Mouse (Mus musculus) MEL (cell line): ENCODE results near the gene Bach2. TPM values are rescaled to one million over a fixed set of nuclear protein-coding genes. Genes with fewer than 3 reads are reported as not detected.

Source experiments
- DNase-seq: peaks from one replicate; pipeline ENCODE4 v3.0.0; 2011; ENCODE audit warnings: low read depth, low spot score
- H3K27ac ChIP-seq: 2 replicates; pipeline ENCODE4 v1.5.1; 2012; ENCODE audit warnings: low read depth, mild to moderate bottlenecking, control low read depth, low read length, moderate library complexity; ENCODE audit not compliant: control insufficient read depth
- H3K27me3 ChIP-seq, 2 experiments: fragments of 150-350 bp in 1 of 2; sonication (generic) in 1 of 2; 2 replicates each; pipeline ENCODE4 v1.6.1; 2012; ENCODE audit warnings: low read length in 2 of 2, mild to moderate bottlenecking in 2 of 2, improper control_type of control experiment in 1 of 2, moderate library complexity in 1 of 2; ENCODE audit not compliant: insufficient read depth in 2 of 2, control insufficient read depth in 1 of 2
- H3K36me3 ChIP-seq, 2 experiments: 2 replicates each; pipeline ENCODE4 v1.6.1; 2012 to 2014; ENCODE audit warnings: low read length in 2 of 2, improper control_type of control experiment in 1 of 2, inconsistent platforms in 1 of 2, mild to moderate bottlenecking in 1 of 2; ENCODE audit not compliant: insufficient read depth in 2 of 2, control insufficient read depth in 1 of 2
- H3K4me1 ChIP-seq, 2 experiments: fragments of 150-350 bp in 1 of 2; sonication (generic) in 1 of 2; 2 replicates each; pipeline ENCODE4 v1.6.1; 2012; ENCODE audit warnings: low read length in 2 of 2, improper control_type of control experiment in 1 of 2, mild to moderate bottlenecking in 1 of 2; ENCODE audit not compliant: insufficient read depth in 2 of 2, control insufficient read depth in 1 of 2
- H3K4me3 ChIP-seq, 2 experiments: fragments of 150-350 bp in 1 of 2; sonication (generic) in 1 of 2; 2 replicates each; pipeline ENCODE4 v1.5.1; 2012; ENCODE audit warnings: low read depth in 2 of 2, low read length in 2 of 2, mild to moderate bottlenecking in 2 of 2, moderate library complexity in 2 of 2, control low read depth in 1 of 2, improper control_type of control experiment in 1 of 2; ENCODE audit not compliant: control insufficient read depth in 1 of 2, insufficient read depth in 1 of 2
- H3K79me2 ChIP-seq: 2 replicates; pipeline ENCODE4 v1.6.1; 2012; ENCODE audit warnings: mild to moderate bottlenecking, low read length, moderate library complexity; ENCODE audit not compliant: control insufficient read depth, poor library complexity, insufficient read depth
- H3K9ac ChIP-seq: 2 replicates; pipeline ENCODE4 v1.6.1; 2012; ENCODE audit warnings: low read depth, mild to moderate bottlenecking, control low read depth, low read length, moderate library complexity; ENCODE audit not compliant: control insufficient read depth, poor library complexity, severe bottlenecking
- H3K9me3 ChIP-seq: fragments of 150-350 bp; sonication (generic); replicated peaks from 2 replicates; pipeline ENCODE4 v1.6.1; 2012; ENCODE audit warnings: mild to moderate bottlenecking, low read length, improper control_type of control experiment, moderate library complexity; ENCODE audit not compliant: insufficient read depth
- CTCF ChIP-seq, 3 experiments: IDR thresholded peaks in 2 of 3; conservative IDR thresholded peaks in 1 of 3; 2 replicates each; pipeline ENCODE4 v1.5.1; 2011 to 2012; ENCODE audit warnings: low read length in 3 of 3, low read depth in 2 of 3, mild to moderate bottlenecking in 2 of 3, improper control_type of control experiment in 1 of 3, inconsistent platforms in 1 of 3, mixed read lengths in 1 of 3, moderate library complexity in 1 of 3; ENCODE audit not compliant: control insufficient read depth in 1 of 3, insufficient read depth in 1 of 3, poor library complexity in 1 of 3, severe bottlenecking in 1 of 3
- EP300 ChIP-seq, 2 experiments: IDR thresholded peaks; 2 replicates each; pipeline ENCODE4 v1.6.1; 2011; ENCODE audit warnings: improper control_type of control experiment in 2 of 2, low read length in 2 of 2, low read depth in 1 of 2, mild to moderate bottlenecking in 1 of 2
- ETS1 ChIP-seq: IDR thresholded peaks from 2 replicates; pipeline ENCODE4 v1.6.1; 2012; ENCODE audit warnings: low read depth, mild to moderate bottlenecking, inconsistent platforms, low read length, improper control_type of control experiment, moderate library complexity
- GABPA ChIP-seq: IDR thresholded peaks from 2 replicates; pipeline ENCODE4 v1.6.1; 2012; ENCODE audit warnings: low read depth, mild to moderate bottlenecking, inconsistent platforms, low read length, improper control_type of control experiment, moderate library complexity
- GATA1 ChIP-seq: IDR thresholded peaks from 2 replicates; pipeline ENCODE4 v1.6.1; 2011; ENCODE audit warnings: low read depth, low read length, improper control_type of control experiment
- HCFC1 ChIP-seq: IDR thresholded peaks from 2 replicates; pipeline ENCODE4 v1.6.1; 2012; ENCODE audit warnings: low read depth, mild to moderate bottlenecking, inconsistent platforms, low read length, improper control_type of control experiment, moderate library complexity
- MAFK ChIP-seq: IDR thresholded peaks from 2 replicates; pipeline ENCODE4 v1.6.1; 2011; ENCODE audit warnings: low read depth, mild to moderate bottlenecking, low read length, improper control_type of control experiment, borderline replicate concordance
- MAX ChIP-seq: IDR thresholded peaks from 2 replicates; pipeline ENCODE4 v1.6.1; 2011; ENCODE audit warnings: low read length, improper control_type of control experiment
- MYB ChIP-seq: IDR thresholded peaks from 2 replicates; pipeline ENCODE4 v1.6.1; 2011; ENCODE audit warnings: mild to moderate bottlenecking, low read depth, low read length, improper control_type of control experiment
- MYC ChIP-seq: IDR thresholded peaks from 2 replicates; pipeline ENCODE4 v1.6.1; 2011; ENCODE audit warnings: low read depth, mild to moderate bottlenecking, low read length, improper control_type of control experiment, moderate library complexity
- NRF1 ChIP-seq: IDR thresholded peaks from 2 replicates; pipeline ENCODE4 v1.6.1; 2014; ENCODE audit warnings: low read depth, mild to moderate bottlenecking, inconsistent platforms, low read length, improper control_type of control experiment, moderate library complexity; ENCODE audit not compliant: poor library complexity, insufficient read depth, severe bottlenecking
- POLR2A ChIP-seq, 2 experiments: IDR thresholded peaks; 2 replicates each; pipeline ENCODE4 v1.6.1; 2011 to 2012; ENCODE audit warnings: low read length in 2 of 2, mild to moderate bottlenecking in 2 of 2, control low read depth in 1 of 2, improper control_type of control experiment in 1 of 2, low read depth in 1 of 2, moderate library complexity in 1 of 2; ENCODE audit not compliant: control insufficient read depth in 1 of 2, insufficient read depth in 1 of 2, poor library complexity in 1 of 2
- RAD21 ChIP-seq: IDR thresholded peaks from 2 replicates; pipeline ENCODE4 v1.6.1; 2011; ENCODE audit warnings: mild to moderate bottlenecking, low read depth, low read length, improper control_type of control experiment
- RCOR1 ChIP-seq: IDR thresholded peaks from 2 replicates; pipeline ENCODE4 v1.6.1; 2012; ENCODE audit warnings: low read depth, mild to moderate bottlenecking, inconsistent platforms, low read length, improper control_type of control experiment
- SMC3 ChIP-seq: IDR thresholded peaks from 2 replicates; pipeline ENCODE4 v1.6.1; 2011; ENCODE audit warnings: low read depth, low read length, improper control_type of control experiment
- TAL1 ChIP-seq: IDR thresholded peaks from 2 replicates; pipeline ENCODE4 v1.6.1; 2012; ENCODE audit warnings: mild to moderate bottlenecking, inconsistent platforms, low read length, moderate library complexity, mixed read lengths
- TBP ChIP-seq: IDR thresholded peaks from 2 replicates; pipeline ENCODE4 v1.8.0; 2011; ENCODE audit warnings: low read depth, low read length, improper control_type of control experiment
- ZC3H11A ChIP-seq: IDR thresholded peaks from 2 replicates; pipeline ENCODE4 v1.6.1; 2012; ENCODE audit warnings: low read depth, mild to moderate bottlenecking, inconsistent platforms, low read length, improper control_type of control experiment
- ZMIZ1 ChIP-seq: IDR thresholded peaks from 2 replicates; pipeline ENCODE4 v1.6.1; 2012; ENCODE audit warnings: low read depth, mild to moderate bottlenecking, inconsistent platforms, low read length, improper control_type of control experiment, moderate library complexity
- ZNF384 ChIP-seq: IDR thresholded peaks from 2 replicates; pipeline ENCODE4 v1.6.1; 2012; ENCODE audit warnings: low read depth, mild to moderate bottlenecking, inconsistent platforms, low read length, improper control_type of control experiment
- polyA plus RNA-seq, 2 experiments: library from polyadenylated mRNA; stranded (reverse) in 1 of 2; unstranded in 1 of 2; fragments of >175 nt in 1 of 2; fragments of >200 nt in 1 of 2; gene quantifications; 2 replicates each; pipeline versions ENCODE4 v1.2.1 to v1.2.4; 2012; ENCODE audit warnings: low replicate concordance in 2 of 2, low read depth in 1 of 2; ENCODE audit not compliant: insufficient read length in 2 of 2, insufficient read depth in 1 of 2, missing spikeins in 1 of 2
- total RNA-seq: library from RNA; depleted of rRNA; stranded (reverse); fragments of 300-350 nt; gene quantifications from 2 replicates; pipeline ENCODE4 v1.2.3, GENCODE M21; 2012

The Bach2 gene
- total and polyA plus RNA-seq, 3 experiments = 0.04 TPM; not detected in 2

DNA sequence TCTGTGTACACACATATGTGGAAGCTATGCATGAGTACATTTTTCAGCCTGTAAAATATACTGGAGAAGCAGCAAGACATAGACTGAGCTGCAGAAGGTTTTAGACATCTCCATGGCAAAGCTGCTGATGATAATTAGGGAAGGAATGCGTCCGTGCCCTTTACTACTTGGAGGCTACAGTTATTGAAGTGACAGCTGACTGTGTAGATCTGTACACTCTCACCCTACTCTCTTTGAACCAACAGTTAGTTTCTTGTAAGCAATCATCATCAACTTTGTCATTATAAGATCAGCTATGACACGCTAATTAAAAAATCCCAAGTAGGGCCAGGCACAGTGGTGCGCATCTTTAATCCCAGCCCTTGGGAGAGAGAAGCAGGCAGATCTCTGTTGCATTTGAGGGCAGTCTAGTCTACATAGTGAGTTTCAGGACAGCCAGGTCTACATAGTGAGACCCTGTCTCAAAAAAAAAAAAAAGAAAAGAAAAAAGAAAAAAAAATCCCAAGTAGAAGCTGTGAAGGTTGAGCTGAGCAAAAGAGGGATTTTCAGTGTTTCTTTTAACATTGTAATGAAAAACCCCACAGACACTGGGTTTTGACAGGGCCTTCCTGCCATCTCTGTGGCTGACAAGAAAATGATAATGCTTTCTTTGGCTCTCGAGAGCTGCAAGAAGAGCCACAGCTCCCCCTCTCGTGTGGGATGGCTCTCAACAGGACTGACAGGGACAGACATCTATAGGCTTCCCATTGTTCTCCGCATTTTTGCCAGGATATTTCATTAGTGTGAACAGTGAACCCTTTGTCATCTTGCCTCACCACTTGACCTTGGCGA is 322.3 kb downstream of the Bach2 start:
- Histone ChIP-seq H3K4me3 (no peak overlapping the region), H3K27me3 (no peaks in the 10 kb centered on the region; a peak in 2 of 4 replicates), H3K4me1 (peaks cover 0 to 3% of the 10 kb centered on the region in 2 experiments; a peak in 1 of 4 replicates), H3K27ac (no peak overlapping the region)
- DNase-seq = no peak
- TF ChIP-seq ZMIZ1 = no peak
- TF ChIP-seq TBP = no peak
- TF ChIP-seq RAD21 = no peak
- peak in 2 of 3 experiments; percentile 16 to 17; a peak in 2 of 6 replicates for TF ChIP-seq CTCF (IDR thresholded peaks at IDR 0.05 in 2 of 3, conservative IDR thresholded peaks at IDR 0.05 in 1 of 3; ENCODE audit: control insufficient read depth in 1 of 3, insufficient read depth in 1 of 3, low read depth in 2 of 3, low read length in 3 of 3, poor library complexity in 1 of 3, severe bottlenecking in 1 of 3)
- TF ChIP-seq NRF1 = no peak
- TF ChIP-seq, all 39 proteins: peak for 1
- H3K36me3 ChIP-seq = no peaks in the 10 kb centered on the region
- H3K79me2 ChIP-seq = no peaks in the 10 kb centered on the region
- no peak overlapping the region for H3K9ac ChIP-seq
- H3K9me3 ChIP-seq = no peaks in the 10 kb centered on the region

DNA sequence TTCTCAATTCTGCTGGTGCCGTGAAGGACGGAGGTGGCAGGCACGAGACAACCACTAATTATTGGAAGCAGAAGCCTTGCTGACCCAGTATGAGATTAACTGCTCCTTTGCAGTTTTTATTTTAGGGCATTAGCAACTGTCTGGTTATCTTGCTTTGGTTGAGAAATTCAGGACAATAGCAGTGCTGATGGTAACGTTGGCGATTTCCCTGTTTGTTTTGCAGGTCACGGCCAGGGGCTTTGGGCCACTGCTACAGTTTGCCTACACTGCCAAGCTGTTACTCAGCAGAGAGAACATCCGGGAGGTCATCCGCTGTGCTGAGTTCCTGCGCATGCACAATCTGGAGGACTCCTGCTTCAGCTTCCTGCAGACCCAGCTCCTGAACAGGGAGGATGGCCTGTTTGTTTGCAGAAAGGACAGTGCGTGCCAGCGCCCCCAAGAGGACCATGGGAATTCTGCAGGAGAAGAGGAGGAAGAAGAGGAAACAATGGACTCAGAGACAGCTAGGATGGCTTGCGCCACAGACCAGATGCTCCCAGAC is 323.0 kb downstream of the Bach2 start:
- TF ChIP-seq EP300 (IDR thresholded peaks at IDR 0.05; ENCODE audit: low read depth in 1 of 2, low read length in 2 of 2) (no peak), CTCF (IDR thresholded peaks at IDR 0.05 in 2 of 3, conservative IDR thresholded peaks at IDR 0.05 in 1 of 3; ENCODE audit: control insufficient read depth in 1 of 3, insufficient read depth in 1 of 3, low read depth in 2 of 3, low read length in 3 of 3, poor library complexity in 1 of 3, severe bottlenecking in 1 of 3) (peak; percentile 34 to 40 (median 38))
- Histone ChIP-seq H3K79me2 (no peaks in the 10 kb centered on the region), H3K27me3 (no peaks in the 10 kb centered on the region; a peak in 2 of 4 replicates), H3K9me3 (no peaks in the 10 kb centered on the region), H3K27ac (no peak overlapping the region), H3K4me1 (peaks cover 0 to 3% of the 10 kb centered on the region in 2 experiments; a peak in 1 of 4 replicates), H3K4me3 (no peak overlapping the region), H3K36me3 (no peaks in the 10 kb centered on the region), H3K9ac (no peak overlapping the region)
- DNase-seq = peak; percentile 14

DNA sequence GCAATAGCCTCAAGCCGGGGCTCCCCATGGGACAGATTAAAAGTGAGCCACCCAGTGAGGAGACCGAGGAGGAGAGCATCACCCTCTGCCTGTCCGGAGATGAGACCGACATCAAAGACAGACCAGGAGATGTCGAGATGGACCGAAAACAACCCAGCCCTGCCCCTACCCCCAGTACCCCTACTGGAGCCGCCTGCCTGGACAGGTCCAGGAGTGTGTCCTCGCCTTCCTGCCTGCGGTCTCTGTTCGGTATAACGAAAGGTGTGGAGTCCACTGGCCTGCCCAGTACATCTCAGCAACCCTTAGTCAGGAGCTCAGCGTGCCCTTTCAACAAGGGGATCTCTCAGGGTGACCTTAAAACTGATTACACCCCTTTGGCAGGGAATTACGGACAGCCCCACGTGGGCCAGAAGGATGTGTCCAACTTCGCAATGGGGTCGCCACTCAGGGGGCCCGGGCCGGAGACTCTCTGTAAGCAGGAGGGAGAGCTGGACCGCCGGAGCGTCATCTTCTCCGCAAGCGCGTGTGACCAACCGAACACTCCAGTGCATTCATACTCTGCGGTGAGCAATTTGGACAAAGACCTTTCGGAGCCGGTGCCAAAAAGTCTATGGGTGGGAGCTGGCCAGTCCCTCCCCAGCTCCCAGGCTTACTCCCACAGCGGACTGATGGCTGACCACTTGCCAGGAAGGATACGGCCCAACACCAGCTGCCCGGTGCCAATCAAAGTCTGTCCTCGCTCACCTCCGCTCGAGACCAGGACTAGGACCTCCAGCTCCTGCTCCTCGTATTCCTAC is 323.9 kb downstream of the Bach2 start:
- Histone ChIP-seq H3K4me3 (no peak overlapping the region), H3K36me3 (no peaks in the 10 kb centered on the region), H3K9me3 (no peaks in the 10 kb centered on the region), H3K27me3 (no peaks in the 10 kb centered on the region; a peak in 2 of 4 replicates), H3K79me2 (no peaks in the 10 kb centered on the region), H3K9ac (no peak overlapping the region), H3K4me1 (peaks cover 0 to 3% of the 10 kb centered on the region in 2 experiments; a peak in 1 of 4 replicates), H3K27ac (no peak overlapping the region)
- DNase-seq = no peak
- no peak for TF ChIP-seq TAL1
- no peak for TF ChIP-seq ZNF384
- no peak for TF ChIP-seq MAX
- no peak for TF ChIP-seq TBP
- TF ChIP-seq GATA1 = no peak
- no peak for TF ChIP-seq RCOR1
- TF ChIP-seq ZC3H11A = no peak
- TF ChIP-seq MYB = no peak
- TF ChIP-seq POLR2A (IDR thresholded peaks at IDR 0.05; ENCODE audit: control insufficient read depth in 1 of 2, insufficient read depth in 1 of 2, low read depth in 1 of 2, low read length in 2 of 2, poor library complexity in 1 of 2) = no peak
- no peak for TF ChIP-seq ETS1
- TF ChIP-seq SMC3 = no peak
- TF ChIP-seq CTCF (IDR thresholded peaks at IDR 0.05 in 2 of 3, conservative IDR thresholded peaks at IDR 0.05 in 1 of 3; ENCODE audit: control insufficient read depth in 1 of 3, insufficient read depth in 1 of 3, low read depth in 2 of 3, low read length in 3 of 3, poor library complexity in 1 of 3, severe bottlenecking in 1 of 3) = no peak
- TF ChIP-seq MYC = no peak
- TF ChIP-seq ZMIZ1 = no peak
- TF ChIP-seq NRF1 = no peak
- TF ChIP-seq HCFC1 = no peak
- TF ChIP-seq GABPA = no peak
- TF ChIP-seq MAFK = no peak
